Mouse (Mus musculus): ENCODE data around the gene Pip4p1. TPM values are rescaled to one million over a fixed set of nuclear protein-coding genes. Genes with fewer than 3 reads are reported as not detected.
"Not testable (repeated sequence)": the region's sequence is repeated elsewhere in the genome, so short reads cannot be mapped to it uniquely, and the experiment has no call there.

Pip4p1 gene
- total RNA-seq, 1 experiment from 2014 or later: 44.9 TPM

- peak; percentile 68 for ATAC-seq (replicated peaks; ENCODE audit: insufficient number of reproducible peaks, low FRiP score, low TSS enrichment, poor library complexity, severe bottlenecking)
These were observed 14.0 kb upstream of the Pip4p1 start for GRCm38 (mm10) chr14:50944668-50945033.

- ATAC-seq (replicated peaks; ENCODE audit: insufficient number of reproducible peaks, low FRiP score, low TSS enrichment, poor library complexity, severe bottlenecking): peak; percentile 97
These were observed 13.4 kb upstream of the Pip4p1 start, which contains the start of gene Gm49342 for GRCm38 (mm10) chr14:50943932-50944667. Gm49342 (plus strand) TSS chr14:50944517.

DNA sequence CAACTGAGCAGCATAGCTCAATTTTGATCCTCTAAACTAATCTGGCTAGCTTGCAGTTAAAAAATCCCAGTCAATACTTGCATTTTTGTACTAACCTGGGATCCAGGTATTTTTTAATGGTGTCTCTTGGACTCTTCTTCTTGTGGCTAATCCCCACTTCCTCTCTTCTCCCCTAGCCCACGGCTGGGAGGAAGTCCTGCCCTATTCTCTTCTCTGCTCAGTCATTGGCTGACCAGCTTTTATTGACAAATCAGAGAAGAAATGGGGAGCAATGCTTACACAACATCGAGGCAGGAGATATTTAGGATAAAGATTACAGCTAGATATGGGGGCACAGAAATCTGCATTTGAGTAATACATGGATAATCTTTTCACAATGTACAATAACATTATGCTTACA lies 8.3 kb upstream of the Pip4p1 start:
- ATAC-seq (replicated peaks; ENCODE audit: insufficient number of reproducible peaks, low FRiP score, low TSS enrichment, poor library complexity, severe bottlenecking): no peak

- no peak for ATAC-seq (replicated peaks; ENCODE audit: insufficient number of reproducible peaks, low FRiP score, low TSS enrichment, poor library complexity, severe bottlenecking)
These were observed 7.7 kb upstream of the Pip4p1 start for GRCm38 (mm10) chr14:50938119-50938908.

- no peak for ATAC-seq (replicated peaks; ENCODE audit: insufficient number of reproducible peaks, low FRiP score, low TSS enrichment, poor library complexity, severe bottlenecking)
These were observed 6.0 kb upstream of the Pip4p1 start for GRCm38 (mm10) chr14:50936649-50937048.

DNA sequence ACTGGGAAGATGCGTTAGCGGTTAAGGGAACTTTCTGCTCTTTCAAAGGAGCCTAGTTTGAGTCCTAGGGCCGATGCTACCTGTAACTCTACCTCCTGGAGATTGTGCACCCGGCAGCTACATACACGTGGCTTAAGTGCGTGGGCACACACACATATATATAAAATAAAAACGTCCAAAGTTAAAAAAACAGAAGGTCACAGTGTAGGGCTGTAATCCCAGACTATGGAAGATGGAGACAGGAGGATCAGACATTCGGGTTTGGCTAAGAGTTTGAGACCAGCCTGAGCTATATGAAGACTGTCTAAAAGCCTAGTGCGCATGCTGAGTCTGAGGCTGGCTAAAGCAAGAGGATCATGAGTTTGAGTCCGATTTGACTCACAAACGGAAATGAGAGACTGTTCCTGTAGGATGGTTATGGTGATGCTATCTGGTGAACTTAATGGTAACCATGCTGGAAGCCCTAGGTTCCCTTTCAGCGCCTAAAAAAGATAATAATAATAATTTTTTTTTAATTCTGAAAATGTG lies 901 bp upstream of the Pip4p1 start:
- no peak for ATAC-seq (replicated peaks; ENCODE audit: insufficient number of reproducible peaks, low FRiP score, low TSS enrichment, poor library complexity, severe bottlenecking)

- 0 out of 2 replicates have a peak, but pooled peaks have one; percentile 2 for ATAC-seq (replicated peaks; ENCODE audit: insufficient number of reproducible peaks, low FRiP score, low TSS enrichment, poor library complexity, severe bottlenecking)
These were observed 291 bp downstream of the Pip4p1 start for GRCm38 (mm10) chr14:50930377-50930753.

GRCm38 (mm10) chr14:50929951-50930350 lies 705 bp downstream of the Pip4p1 start:
- ATAC-seq (replicated peaks; ENCODE audit: insufficient number of reproducible peaks, low FRiP score, low TSS enrichment, poor library complexity, severe bottlenecking): peak; percentile 15; the same call in 1 of the 2 replicates

- no peak for ATAC-seq (replicated peaks; ENCODE audit: insufficient number of reproducible peaks, low FRiP score, low TSS enrichment, poor library complexity, severe bottlenecking)
These were observed 3.3 kb downstream of the Pip4p1 start for GRCm38 (mm10) chr14:50927366-50927765.

DNA sequence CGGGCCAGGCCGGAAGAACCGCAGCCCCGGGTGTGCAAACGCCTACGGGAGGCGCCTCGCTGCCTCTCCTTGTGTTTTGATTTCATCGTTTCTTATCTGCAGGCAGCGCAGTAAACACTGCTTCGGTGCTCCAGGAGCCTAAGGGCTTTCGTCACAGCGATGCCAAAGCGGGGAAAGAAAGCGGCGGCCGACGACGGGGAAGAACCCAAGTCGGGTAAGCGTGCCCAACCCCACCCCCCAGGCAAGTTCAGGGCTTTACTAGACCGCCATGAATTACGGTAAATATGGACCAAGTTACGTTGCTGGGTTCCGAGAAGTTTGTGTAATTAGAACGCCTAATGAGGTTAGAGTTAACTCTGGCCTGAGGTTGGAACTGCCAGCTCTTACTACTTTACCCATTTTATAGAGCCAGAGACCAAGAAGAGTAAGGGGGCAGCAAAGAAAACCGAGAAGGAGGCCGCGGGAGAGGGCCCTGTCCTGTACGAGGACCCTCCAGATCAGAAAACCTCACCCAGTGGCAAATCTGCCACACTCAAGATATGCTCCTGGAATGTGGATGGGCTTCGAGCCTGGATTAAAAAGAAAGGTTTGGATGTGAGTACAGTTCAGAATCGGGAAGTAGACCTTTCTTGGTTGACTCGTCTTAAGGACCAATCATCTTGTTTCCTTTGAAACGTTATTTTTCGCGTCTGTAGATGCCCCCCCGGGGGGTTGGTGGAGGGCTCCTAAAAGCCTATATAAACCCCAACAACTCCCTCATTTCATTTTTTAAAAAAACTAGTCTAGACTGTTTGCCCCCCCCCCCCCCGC lies 5.3 kb downstream of the Pip4p1 start:
- no peak for ATAC-seq (replicated peaks; ENCODE audit: insufficient number of reproducible peaks, low FRiP score, low TSS enrichment, poor library complexity, severe bottlenecking)

- peak; percentile 86 for ATAC-seq (replicated peaks; ENCODE audit: insufficient number of reproducible peaks, low FRiP score, low TSS enrichment, poor library complexity, severe bottlenecking)
These were observed 6.2 kb downstream of the Pip4p1 start, which contains the start of the genes Osgep and Apex1 for GRCm38 (mm10) chr14:50924281-50925064. Osgep (minus strand) TSS chr14:50924893. Apex1 (plus strand) TSS chr14:50924968.

DNA sequence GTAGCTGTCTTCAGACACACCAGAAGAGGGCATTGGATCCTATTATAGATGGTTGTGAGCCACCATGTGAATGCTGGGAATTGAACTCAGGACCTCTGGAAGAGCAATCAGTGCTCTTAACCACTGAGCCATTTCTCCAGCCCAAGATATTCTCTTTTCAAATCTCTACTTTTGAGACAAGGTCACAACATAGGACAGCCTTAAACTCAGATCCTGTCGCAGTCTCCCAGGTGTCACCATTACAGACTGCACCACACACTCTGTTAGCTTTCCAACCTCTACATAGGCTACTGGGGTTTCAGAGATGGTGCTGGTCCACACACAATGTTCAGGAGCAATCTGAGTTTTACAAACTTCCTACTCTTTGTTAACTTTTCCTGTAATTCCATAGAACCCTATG lies 7.2 kb downstream of the Pip4p1 start:
- not testable (repeated sequence) for ATAC-seq (replicated peaks; ENCODE audit: insufficient number of reproducible peaks, low FRiP score, low TSS enrichment, poor library complexity, severe bottlenecking)

GRCm38 (mm10) chr14:50911356-50911755 lies 19.3 kb downstream of the Pip4p1 start:
- ATAC-seq (replicated peaks; ENCODE audit: insufficient number of reproducible peaks, low FRiP score, low TSS enrichment, poor library complexity, severe bottlenecking): no peak

- no peak for ATAC-seq (replicated peaks; ENCODE audit: insufficient number of reproducible peaks, low FRiP score, low TSS enrichment, poor library complexity, severe bottlenecking)
These were observed 22.5 kb downstream of the Pip4p1 start for GRCm38 (mm10) chr14:50908126-50908525.

DNA sequence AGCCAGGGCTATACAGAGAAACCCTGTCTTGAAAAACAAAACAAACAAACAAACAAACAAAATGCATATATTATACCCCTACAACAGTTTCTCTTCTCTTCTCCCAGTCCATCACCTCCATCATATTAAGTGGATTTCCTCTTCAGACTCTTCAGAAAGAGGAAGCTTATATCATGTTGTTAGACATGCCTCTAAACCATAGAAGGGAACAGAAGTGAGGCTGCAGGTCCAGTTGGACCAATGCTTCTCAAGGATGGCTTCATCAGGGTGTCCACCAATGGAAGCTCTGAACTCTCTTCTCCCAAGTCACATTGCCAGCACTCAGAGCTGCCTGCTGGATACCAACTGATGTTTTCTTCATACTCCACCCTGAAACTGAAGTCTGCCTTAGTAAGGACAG lies 25.3 kb downstream of the Pip4p1 start:
- peak; percentile 61 for ATAC-seq (replicated peaks; ENCODE audit: insufficient number of reproducible peaks, low FRiP score, low TSS enrichment, poor library complexity, severe bottlenecking)

GRCm38 (mm10) chr14:50904828-50905129 lies 25.9 kb downstream of the Pip4p1 start:
- no peak for ATAC-seq (replicated peaks; ENCODE audit: insufficient number of reproducible peaks, low FRiP score, low TSS enrichment, poor library complexity, severe bottlenecking)

- ATAC-seq (replicated peaks; ENCODE audit: insufficient number of reproducible peaks, low FRiP score, low TSS enrichment, poor library complexity, severe bottlenecking): peak; percentile 52; the same call in 1 of the 2 replicates
These were observed 26.5 kb downstream of the Pip4p1 start for GRCm38 (mm10) chr14:50903973-50904827.
